In genomic region chr17:25919786-25920642, GRCm38 (mm10) we compare ENCODE assay signal across 1 mouse cellular context.
TF ChIP-seq lines count a peak whose summit lies in the region.

No protein-coding gene starts in this region.

TF ChIP-seq in MEL, 35 proteins besides CTCF, POLR2A, EP300 and RAD21:
- TF ChIP-seq MYB (IDR thresholded peaks at IDR 0.05; ENCODE audit: low read depth, low read length) = no peak
- TF ChIP-seq POLR2AphosphoS2 (IDR thresholded peaks at IDR 0.05; ENCODE audit: low read length) = peak; percentile 59; the same call in 1 of the 2 replicates
- TF ChIP-seq NELFE (IDR thresholded peaks at IDR 0.05; ENCODE audit: low read depth, low read length) = peak; percentile 73
- TF ChIP-seq CHD2 (IDR thresholded peaks at IDR 0.05; ENCODE audit: low read length) = peak; percentile 86
- TF ChIP-seq ZMIZ1 (IDR thresholded peaks at IDR 0.05; ENCODE audit: low read depth, low read length) = peak; percentile 78
- no peak for TF ChIP-seq GABPA (IDR thresholded peaks at IDR 0.05; ENCODE audit: low read depth, low read length)
- TF ChIP-seq HCFC1 (IDR thresholded peaks at IDR 0.05; ENCODE audit: low read depth, low read length) = peak; percentile 79
- no peak for TF ChIP-seq POLR2AphosphoS5 (IDR thresholded peaks at IDR 0.05; ENCODE audit: borderline replicate concordance, low read depth, low read length)
- TF ChIP-seq MYC (IDR thresholded peaks at IDR 0.05; ENCODE audit: low read depth, low read length) = peak; percentile 13; the same call in 1 of the 2 replicates
- TF ChIP-seq ZC3H11A (IDR thresholded peaks at IDR 0.05; ENCODE audit: low read depth, low read length) = no peak
- no peak for TF ChIP-seq SMC3 (IDR thresholded peaks at IDR 0.05; ENCODE audit: low read depth, low read length)
- TF ChIP-seq TAL1 (IDR thresholded peaks at IDR 0.05; ENCODE audit: low read length) = peak; percentile 17; the same call in 1 of the 2 replicates
- peak; percentile 89; the same call in 1 of the 2 replicates for TF ChIP-seq CHD1 (IDR thresholded peaks at IDR 0.05; ENCODE audit: low read depth, low read length)
- TF ChIP-seq RCOR1 (IDR thresholded peaks at IDR 0.05; ENCODE audit: low read depth, low read length) = 0 out of 2 replicates have a peak, but pooled peaks have one; percentile 19
- no peak for TF ChIP-seq JUND (IDR thresholded peaks at IDR 0.05; ENCODE audit: low read depth, low read length)
- 0 out of 2 replicates have a peak, but pooled peaks have one; percentile 37 for TF ChIP-seq UBTF (IDR thresholded peaks at IDR 0.05; ENCODE audit: borderline replicate concordance, insufficient read depth, low read depth, low read length)
- no peak for TF ChIP-seq USF2 (IDR thresholded peaks at IDR 0.05; ENCODE audit: borderline replicate concordance in 1 of 2, insufficient read depth in 1 of 2, low read depth in 1 of 2, low read length in 2 of 2)
- TF ChIP-seq MAFK (IDR thresholded peaks at IDR 0.05; ENCODE audit: borderline replicate concordance, low read depth, low read length) = no peak
- TF ChIP-seq MAX (IDR thresholded peaks at IDR 0.05; ENCODE audit: low read length) = peak; percentile 76
- TF ChIP-seq NRF1 (IDR thresholded peaks at IDR 0.05; ENCODE audit: insufficient read depth, low read depth, low read length, poor library complexity, severe bottlenecking) = peak; percentile 41; the same call in 1 of the 2 replicates
- no peak for TF ChIP-seq ZKSCAN1 (IDR thresholded peaks at IDR 0.05; ENCODE audit: low read depth, low read length)
- peak; percentile 95 for TF ChIP-seq SIN3A (IDR thresholded peaks at IDR 0.05; ENCODE audit: low read length)
- peak; percentile 78 for TF ChIP-seq ELF1 (IDR thresholded peaks at IDR 0.05; ENCODE audit: low read depth, low read length)
- peak; percentile 53; the same call in 1 of the 2 replicates for TF ChIP-seq BHLHE40 (IDR thresholded peaks at IDR 0.05; ENCODE audit: borderline replicate concordance, low read depth, low read length)
- TF ChIP-seq MEF2A (IDR thresholded peaks at IDR 0.05; ENCODE audit: extremely low read depth, insufficient replicate concordance, low read depth, low read length, poor library complexity, severe bottlenecking) = no peak
- 0 out of 2 replicates have a peak, but pooled peaks have one; percentile 12 for TF ChIP-seq TCF12 (IDR thresholded peaks at IDR 0.05; ENCODE audit: low read depth, low read length)
- peak; percentile 70 for TF ChIP-seq MAZ (IDR thresholded peaks at IDR 0.05; ENCODE audit: low read depth, low read length)
- TF ChIP-seq E2F4 (IDR thresholded peaks at IDR 0.05; ENCODE audit: borderline replicate concordance, low read depth, low read length) = no peak
- TF ChIP-seq GATA1 (IDR thresholded peaks at IDR 0.05; ENCODE audit: low read depth, low read length) = peak; percentile 71
- peak; percentile 94 for TF ChIP-seq ETS1 (IDR thresholded peaks at IDR 0.05; ENCODE audit: low read depth, low read length)
- peak; percentile 4; the same call in 1 of the 2 replicates for TF ChIP-seq USF1 (IDR thresholded peaks at IDR 0.05; ENCODE audit: low read depth, low read length)
- 0 out of 2 replicates have a peak, but pooled peaks have one; percentile 31 for TF ChIP-seq TBP (IDR thresholded peaks at IDR 0.05; ENCODE audit: low read depth, low read length)
- peak; percentile 56; the same call in 1 of the 2 replicates for TF ChIP-seq KAT2A (conservative IDR thresholded peaks at IDR 0.05; ENCODE audit: low read depth, low read length)
- peak; percentile 73; the same call in 1 of the 2 replicates for TF ChIP-seq MXI1 (IDR thresholded peaks at IDR 0.05; ENCODE audit: low read depth, low read length)
- TF ChIP-seq ZNF384 (IDR thresholded peaks at IDR 0.05; ENCODE audit: low read depth, low read length) = no peak
